Mouse (Mus musculus): ENCODE results near the gene Cbln1. TPM values are rescaled to one million over a fixed set of nuclear protein-coding genes. Genes with fewer than 3 reads are reported as not detected.

Cbln1 gene
- polyA plus RNA-seq, 2 experiments, result 0.23 to 1.6 TPM

GRCm38 (mm10) chr8:87489841-87490415 lies 17.5 kb upstream of the Cbln1 start:
- H3K9ac ChIP-seq (ENCODE audit: low read depth, low read length, severe bottlenecking), result no peak overlapping the region
- no peak overlapping the region for H3K4me3 ChIP-seq (replicated peaks; ENCODE audit: low read length)
- H3K27me3 ChIP-seq (ENCODE audit: control insufficient read depth, insufficient read depth, low read length), result no peaks in the 10 kb centered on the region
- H3K27ac ChIP-seq (replicated peaks; ENCODE audit: low read depth, low read length), result no peak overlapping the region
- ATAC-seq (ENCODE audit: low FRiP score, low read depth), result no peak
- 69% methylated on average over 5 of the region's 5 CpGs for WGBS
- H3K36me3 ChIP-seq (ENCODE audit: control insufficient read depth, insufficient read depth, low read length), result no peaks in the 10 kb centered on the region
- no peaks in the 10 kb centered on the region for H3K9me3 ChIP-seq (ENCODE audit: control insufficient read depth, low read length)
- no peak overlapping the region for H3K4me2 ChIP-seq (replicated peaks; ENCODE audit: low read depth, low read length, severe bottlenecking)
- no peak for DNase-seq (ENCODE audit: low spot score)
- TF ChIP-seq POLR2A (IDR thresholded peaks at IDR 0.05; ENCODE audit: borderline replicate concordance, extremely low read depth, insufficient read depth, insufficient read length), result no peak
- no peaks in the 10 kb centered on the region for H3K4me1 ChIP-seq (ENCODE audit: control insufficient read depth, insufficient read depth, low read length)

- 73% methylated on average over 1 of the region's 1 CpGs for WGBS
- no peak for DNase-seq (ENCODE audit: low spot score)
- no peak for ATAC-seq (ENCODE audit: low FRiP score, low read depth)
- H3K27me3 ChIP-seq (ENCODE audit: control insufficient read depth, insufficient read depth, low read length), result 0 out of 2 replicates have a peak, but pooled peaks cover 11% of the 10 kb centered on the region
- H3K4me1 ChIP-seq (ENCODE audit: control insufficient read depth, insufficient read depth, low read length), result no peaks in the 10 kb centered on the region
- H3K4me2 ChIP-seq (replicated peaks; ENCODE audit: low read depth, low read length, severe bottlenecking), result no peak overlapping the region
- H3K4me3 ChIP-seq (replicated peaks; ENCODE audit: low read length), result no peak overlapping the region
- no peaks in the 10 kb centered on the region for H3K9me3 ChIP-seq (ENCODE audit: control insufficient read depth, low read length)
- no peak overlapping the region for H3K27ac ChIP-seq (replicated peaks; ENCODE audit: low read depth, low read length)
- no peaks in the 10 kb centered on the region for H3K36me3 ChIP-seq (ENCODE audit: control insufficient read depth, insufficient read depth, low read length)
- no peak for TF ChIP-seq POLR2A (IDR thresholded peaks at IDR 0.05; ENCODE audit: borderline replicate concordance, extremely low read depth, insufficient read depth, insufficient read length)
- H3K9ac ChIP-seq (ENCODE audit: low read depth, low read length, severe bottlenecking), result no peak overlapping the region
Measured at GRCm38 (mm10) chr8:87481396-87481795, 9.0 kb upstream of the Cbln1 start.

- no peak for TF ChIP-seq POLR2A (IDR thresholded peaks at IDR 0.05; ENCODE audit: borderline replicate concordance, extremely low read depth, insufficient read depth, insufficient read length)
- H3K4me1 ChIP-seq (ENCODE audit: control insufficient read depth, insufficient read depth, low read length), result peaks cover 3% of the 10 kb centered on the region; the same call in 1 of the 2 replicates
- H3K9me3 ChIP-seq (ENCODE audit: control insufficient read depth, low read length), result no peaks in the 10 kb centered on the region
- H3K27ac ChIP-seq (replicated peaks; ENCODE audit: low read depth, low read length), result no peak overlapping the region
- no peak overlapping the region for H3K9ac ChIP-seq (ENCODE audit: low read depth, low read length, severe bottlenecking)
- no peak for DNase-seq (ENCODE audit: low spot score)
- 63% methylated on average over 3 of the region's 3 CpGs for WGBS
- no peak overlapping the region for H3K4me2 ChIP-seq (replicated peaks; ENCODE audit: low read depth, low read length, severe bottlenecking)
- ATAC-seq (ENCODE audit: low FRiP score, low read depth), result no peak
- no peaks in the 10 kb centered on the region for H3K36me3 ChIP-seq (ENCODE audit: control insufficient read depth, insufficient read depth, low read length)
- H3K27me3 ChIP-seq (ENCODE audit: control insufficient read depth, insufficient read depth, low read length), result peaks cover 29% of the 10 kb centered on the region
- H3K4me3 ChIP-seq (replicated peaks; ENCODE audit: low read length), result no peak overlapping the region
Measured at GRCm38 (mm10) chr8:87478221-87478620, 5.8 kb upstream of the Cbln1 start.

GRCm38 (mm10) chr8:87477102-87477645 lies 4.8 kb upstream of the Cbln1 start:
- Histone ChIP-seq H3K4me1 (ENCODE audit: control insufficient read depth, insufficient read depth, low read length) (peaks cover 6% of the 10 kb centered on the region), H3K36me3 (ENCODE audit: control insufficient read depth, insufficient read depth, low read length) (no peaks in the 10 kb centered on the region), H3K4me3 (replicated peaks; ENCODE audit: low read length) (no peak overlapping the region), H3K9ac (ENCODE audit: low read depth, low read length, severe bottlenecking) (no peak overlapping the region), H3K27me3 (ENCODE audit: control insufficient read depth, insufficient read depth, low read length) (peaks cover 37% of the 10 kb centered on the region), H3K27ac (replicated peaks; ENCODE audit: low read depth, low read length) (no peak overlapping the region), H3K4me2 (replicated peaks; ENCODE audit: low read depth, low read length, severe bottlenecking) (no peak overlapping the region), H3K9me3 (ENCODE audit: control insufficient read depth, low read length) (no peaks in the 10 kb centered on the region)
- DNase-seq (ENCODE audit: low spot score) (no peak), ATAC-seq (ENCODE audit: low FRiP score, low read depth) (no peak)
- no peak for TF ChIP-seq POLR2A (IDR thresholded peaks at IDR 0.05; ENCODE audit: borderline replicate concordance, extremely low read depth, insufficient read depth, insufficient read length)
- WGBS, result 51% methylated on average over 3 of the region's 3 CpGs

GRCm38 (mm10) chr8:87475551-87475950 lies 3.1 kb upstream of the Cbln1 start:
- ATAC-seq (ENCODE audit: low FRiP score, low read depth) (no peak), DNase-seq (ENCODE audit: low spot score) (no peak)
- H3K27ac ChIP-seq (replicated peaks; ENCODE audit: low read depth, low read length), result no peak overlapping the region
- H3K9me3 ChIP-seq (ENCODE audit: control insufficient read depth, low read length), result no peaks in the 10 kb centered on the region
- peaks cover 20% of the 10 kb centered on the region for H3K4me1 ChIP-seq (ENCODE audit: control insufficient read depth, insufficient read depth, low read length)
- 43% methylated on average over 3 of the region's 3 CpGs for WGBS
- H3K9ac ChIP-seq (ENCODE audit: low read depth, low read length, severe bottlenecking), result no peak overlapping the region
- TF ChIP-seq POLR2A (IDR thresholded peaks at IDR 0.05; ENCODE audit: borderline replicate concordance, extremely low read depth, insufficient read depth, insufficient read length), result no peak
- no peak overlapping the region for H3K4me3 ChIP-seq (replicated peaks; ENCODE audit: low read length)
- no peaks in the 10 kb centered on the region for H3K36me3 ChIP-seq (ENCODE audit: control insufficient read depth, insufficient read depth, low read length)
- no peak overlapping the region for H3K4me2 ChIP-seq (replicated peaks; ENCODE audit: low read depth, low read length, severe bottlenecking)
- peaks cover 53% of the 10 kb centered on the region for H3K27me3 ChIP-seq (ENCODE audit: control insufficient read depth, insufficient read depth, low read length)
